Mouse (Mus musculus) right cerebral cortex, adult 18-20 months (tissue): Measurements from ENCODE around the gene Tcea3.
A peak's percentile ranks its signal among the peaks of the same experiment; 100 is the strongest.

Source experiments
- DNase-seq: peaks from one replicate; pipeline ENCODE4 v3.0.0; 2022; ENCODE audit warnings: mixed read lengths

The Tcea3 gene

DNA sequence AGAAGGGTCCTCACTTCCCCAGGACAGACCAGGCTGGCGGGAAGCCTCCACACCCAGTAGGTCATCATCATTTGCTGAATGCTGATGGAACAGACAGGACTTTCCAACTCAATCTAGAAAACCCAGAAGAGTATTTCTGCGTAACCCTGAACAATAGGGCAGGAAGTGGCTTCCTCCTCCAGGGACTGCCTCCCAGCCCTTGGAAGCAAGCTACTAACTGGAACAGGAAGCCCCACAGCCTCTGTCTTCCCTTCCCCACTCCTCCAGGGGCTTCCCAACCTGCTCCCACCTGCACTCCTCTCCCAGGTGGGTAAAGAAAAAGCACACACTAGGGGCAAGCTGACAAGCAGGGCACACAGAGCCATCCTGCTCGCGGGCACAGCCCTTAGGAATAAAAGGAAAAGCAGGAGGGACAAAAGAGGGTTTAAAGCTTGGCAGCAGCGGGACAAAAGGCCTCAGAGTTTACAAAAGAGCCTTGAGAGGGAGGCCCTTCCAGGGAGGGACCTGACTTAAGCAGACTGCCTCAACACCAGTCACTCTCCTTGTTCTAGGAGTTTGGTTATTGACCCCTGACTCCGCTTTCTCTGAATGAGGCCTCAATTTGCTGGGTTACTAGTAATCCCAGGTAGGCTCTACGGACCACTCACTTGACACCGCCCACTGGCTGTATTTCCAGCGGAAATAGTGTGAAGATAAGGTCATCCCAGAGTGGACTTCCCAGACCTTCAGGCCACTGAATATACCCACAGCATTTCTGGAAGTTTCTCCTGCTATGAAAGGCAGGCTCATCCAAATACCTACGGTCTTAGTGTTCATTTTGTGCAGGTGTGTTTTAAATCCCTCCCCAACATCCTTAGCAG, 35.3 kb downstream of the Tcea3 start:
- DNase-seq: no peak

- DNase-seq: peak; percentile 30
These were observed 36.3 kb downstream of the Tcea3 start for GRCm38 (mm10) chr4:136283783-136284182.

- peak; percentile 89 for DNase-seq
These were observed 36.9 kb downstream of the Tcea3 start, which contains the start of gene Zfp46 for GRCm38 (mm10) chr4:136284455-136284854. Gene Zfp46 (plus strand): TSS chr4:136284683.

DNA sequence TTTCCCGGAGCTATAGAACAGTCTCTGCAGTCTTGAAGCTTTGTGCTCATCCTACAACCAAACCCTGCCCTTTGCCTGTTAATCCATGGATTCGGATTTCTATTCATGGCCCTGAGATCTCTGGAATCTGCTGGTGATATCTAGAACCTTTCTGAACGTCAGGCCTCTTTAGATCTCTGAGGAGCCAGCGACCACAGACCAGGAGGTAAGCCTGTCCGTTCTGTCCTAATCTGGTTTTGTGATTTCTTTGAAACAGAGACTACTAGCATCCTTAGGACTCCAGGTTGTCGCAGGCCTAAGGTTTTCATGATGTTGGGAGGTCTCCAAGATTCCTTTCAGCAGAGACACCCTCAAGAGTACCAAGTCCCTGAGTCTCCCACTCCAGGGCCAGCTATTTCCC, 37.4 kb downstream of the Tcea3 start:
- DNase-seq: no peak

DNA sequence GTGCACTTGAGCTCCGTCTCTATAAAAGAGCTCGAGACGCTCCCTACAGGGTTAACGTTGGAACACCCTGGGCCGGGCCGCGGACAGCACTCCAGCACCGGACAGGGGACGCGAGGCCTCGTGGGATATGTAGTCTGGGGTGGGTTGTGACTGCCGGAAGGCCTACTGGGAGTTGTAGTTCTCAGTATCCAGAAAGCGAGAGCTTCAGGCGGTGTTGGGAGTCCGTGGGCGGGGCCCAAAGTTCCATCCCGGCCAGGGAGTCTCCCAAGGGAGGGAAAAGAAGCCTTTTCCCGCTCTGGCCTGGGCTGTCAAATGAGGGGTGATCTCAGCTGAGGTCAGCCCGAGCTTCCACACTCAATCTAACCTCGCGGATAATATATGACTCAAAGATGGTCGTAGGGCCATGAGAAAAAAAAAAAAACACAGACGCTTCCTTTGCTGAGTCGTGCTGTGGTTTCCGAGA, 37.9 kb downstream of the Tcea3 start:
- DNase-seq: peak; percentile 97

- DNase-seq: peak; percentile 98
These were observed 38.4 kb downstream of the Tcea3 start for GRCm38 (mm10) chr4:136285811-136286371.

DNA sequence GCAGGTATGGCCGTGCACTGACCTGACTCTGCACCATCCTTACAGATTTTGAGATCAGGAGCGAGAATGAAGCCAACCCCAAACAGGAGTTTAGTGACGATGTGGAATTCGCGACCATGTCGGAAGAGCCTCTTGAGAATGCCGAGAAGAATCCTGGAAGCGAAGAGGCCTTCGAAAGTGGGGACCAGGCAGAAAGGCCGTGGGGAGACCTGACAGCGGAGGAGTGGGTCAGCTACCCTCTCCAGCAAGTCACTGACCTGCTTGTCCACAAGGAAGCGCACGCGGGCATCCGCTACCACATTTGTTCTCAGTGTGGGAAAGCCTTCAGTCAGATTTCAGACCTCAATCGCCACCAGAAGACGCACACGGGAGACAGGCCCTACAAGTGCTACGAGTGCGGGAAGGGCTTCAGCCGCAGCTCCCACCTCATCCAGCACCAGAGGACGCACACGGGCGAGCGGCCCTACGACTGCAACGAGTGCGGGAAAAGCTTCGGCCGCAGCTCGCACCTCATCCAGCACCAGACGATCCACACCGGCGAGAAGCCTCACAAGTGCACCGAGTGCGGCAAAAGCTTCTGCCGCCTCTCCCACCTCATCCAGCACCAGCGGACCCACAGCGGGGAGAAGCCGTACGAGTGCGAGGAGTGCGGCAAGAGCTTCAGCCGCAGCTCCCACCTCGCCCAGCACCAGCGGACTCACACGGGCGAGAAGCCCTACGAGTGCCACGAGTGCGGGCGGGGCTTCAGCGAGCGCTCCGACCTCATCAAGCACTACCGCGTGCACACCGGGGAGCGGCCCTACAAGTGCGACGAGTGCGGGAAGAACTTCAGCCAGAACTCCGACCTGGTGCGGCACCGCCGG, 42.6 kb downstream of the Tcea3 start:
- DNase-seq: no peak

GRCm38 (mm10) chr4:136290781-136291595, 43.5 kb downstream of the Tcea3 start:
- no peak for DNase-seq

DNA sequence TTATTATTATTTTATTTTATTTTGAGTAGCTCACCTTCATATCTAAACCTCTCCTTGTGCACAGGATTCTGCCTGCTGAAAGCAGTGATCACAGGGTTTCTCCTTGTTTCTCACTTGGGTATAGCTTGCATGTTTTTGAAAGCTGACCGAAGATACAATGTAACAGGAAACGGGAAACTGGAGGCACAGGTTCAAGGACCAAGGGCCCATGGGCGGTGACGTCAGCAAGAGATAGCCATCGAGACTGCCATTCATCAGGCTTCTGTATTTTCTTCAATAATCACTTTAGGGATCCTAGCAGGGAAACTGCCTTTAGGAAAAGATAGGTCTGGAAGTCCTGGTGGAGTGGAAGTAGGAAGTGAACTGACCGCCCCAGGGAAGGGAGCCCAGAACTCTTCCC, 44.2 kb downstream of the Tcea3 start:
- DNase-seq: no peak

- DNase-seq: no peak
These were observed 48.4 kb downstream of the Tcea3 start for GRCm38 (mm10) chr4:136295941-136296340.

- no peak for DNase-seq
These were observed 54.9 kb downstream of the Tcea3 start for GRCm38 (mm10) chr4:136302462-136302861.

DNA sequence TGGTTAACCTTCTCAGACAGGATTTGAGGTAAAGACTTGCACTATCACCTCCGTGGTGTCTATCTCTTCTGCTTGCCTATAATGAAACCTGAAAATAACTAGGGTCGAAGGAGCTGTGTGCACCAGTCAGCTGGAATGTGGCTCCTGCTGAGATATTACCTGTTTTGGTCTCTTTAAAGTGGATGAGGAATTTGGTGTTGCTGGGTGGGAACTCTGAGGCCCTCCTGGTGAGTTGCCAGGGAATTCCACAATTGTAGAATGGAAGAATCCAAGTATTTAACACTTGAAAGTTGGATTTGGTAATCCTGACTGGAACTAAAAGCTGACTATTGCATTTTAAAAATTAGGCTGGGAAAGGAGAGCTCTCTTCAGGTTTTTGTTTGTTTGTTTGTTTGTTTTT, 56.7 kb downstream of the Tcea3 start:
- DNase-seq: no peak

GRCm38 (mm10) chr4:136308355-136308754, 60.8 kb downstream of the Tcea3 start:
- no peak for DNase-seq

DNA sequence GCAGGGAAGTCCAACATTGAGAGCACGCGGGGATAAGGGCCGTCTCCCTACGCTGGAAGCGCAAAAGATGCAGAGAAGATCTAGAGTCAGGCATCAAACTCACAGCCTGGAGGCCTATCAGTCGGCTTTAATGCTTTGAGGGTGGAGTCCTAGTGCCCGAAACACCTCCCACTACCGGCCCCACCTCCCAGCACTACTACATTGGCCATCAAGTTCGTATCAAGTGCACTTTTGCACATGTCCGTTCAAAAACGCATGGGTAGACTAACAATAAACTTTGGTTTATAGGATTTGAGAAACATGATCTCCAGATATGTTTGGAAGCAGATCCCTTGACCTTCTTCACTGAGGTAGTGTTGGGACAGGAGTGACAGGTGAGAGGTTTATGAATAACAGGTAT, 62.3 kb downstream of the Tcea3 start:
- no peak for DNase-seq

- peak; percentile 98 for DNase-seq
These were observed 62.9 kb downstream of the Tcea3 start, which contains the start of gene Hnrnpr for GRCm38 (mm10) chr4:136310229-136311041. Gene Hnrnpr (plus strand): TSS chr4:136310942.

DNA sequence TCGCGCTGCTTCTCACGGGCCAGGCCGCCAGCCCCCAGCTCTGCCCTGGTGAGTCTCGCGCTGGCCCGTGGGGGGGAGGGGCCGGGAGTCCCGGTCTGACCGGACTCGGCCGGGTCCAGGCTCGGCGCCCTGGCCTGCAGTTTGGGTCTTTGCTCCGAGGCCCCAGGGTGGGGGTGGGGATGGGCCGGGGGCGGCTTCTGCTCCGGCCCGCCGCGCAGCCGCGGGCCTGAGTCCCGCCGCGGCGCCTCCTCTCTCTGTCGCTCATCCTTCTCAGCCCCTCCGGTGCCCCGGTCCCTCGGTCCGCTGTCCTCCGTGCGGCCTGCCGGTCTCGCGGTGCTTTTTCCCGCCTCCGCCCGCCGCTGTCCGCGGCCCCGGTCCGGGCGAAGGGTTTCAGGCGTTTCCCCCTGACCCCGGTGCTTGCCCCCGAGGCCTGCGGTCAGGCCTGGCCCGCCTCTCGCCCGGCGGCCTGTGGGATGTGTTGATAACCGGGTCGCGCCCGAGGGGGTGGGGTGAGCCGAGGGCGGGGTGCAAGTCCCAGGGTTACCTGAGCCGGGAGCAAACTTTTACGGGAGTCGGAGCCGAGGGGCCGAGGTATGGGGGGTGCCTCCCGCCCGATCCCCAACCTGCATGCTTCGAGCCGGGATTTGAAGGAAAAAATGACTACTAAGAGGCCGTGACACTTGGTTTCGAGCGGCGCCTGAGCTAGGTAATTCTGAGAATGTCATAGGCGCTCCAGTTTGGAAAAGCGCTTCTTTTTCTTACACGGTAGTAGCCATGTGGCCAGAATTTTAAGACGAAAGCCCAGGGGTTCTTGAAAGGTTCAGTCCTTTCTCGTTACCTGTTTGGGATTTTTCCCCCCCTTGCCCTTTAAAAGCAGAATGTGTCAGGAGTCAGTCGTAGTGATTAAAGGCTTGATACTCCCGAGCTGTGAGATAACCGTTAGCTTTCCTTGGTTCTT, 63.8 kb downstream of the Tcea3 start:
- peak; percentile 17 for DNase-seq

GRCm38 (mm10) chr4:136312616-136313015, 65.1 kb downstream of the Tcea3 start:
- DNase-seq: no peak

- no peak for DNase-seq
These were observed 70.1 kb downstream of the Tcea3 start for GRCm38 (mm10) chr4:136317667-136318066.

DNA sequence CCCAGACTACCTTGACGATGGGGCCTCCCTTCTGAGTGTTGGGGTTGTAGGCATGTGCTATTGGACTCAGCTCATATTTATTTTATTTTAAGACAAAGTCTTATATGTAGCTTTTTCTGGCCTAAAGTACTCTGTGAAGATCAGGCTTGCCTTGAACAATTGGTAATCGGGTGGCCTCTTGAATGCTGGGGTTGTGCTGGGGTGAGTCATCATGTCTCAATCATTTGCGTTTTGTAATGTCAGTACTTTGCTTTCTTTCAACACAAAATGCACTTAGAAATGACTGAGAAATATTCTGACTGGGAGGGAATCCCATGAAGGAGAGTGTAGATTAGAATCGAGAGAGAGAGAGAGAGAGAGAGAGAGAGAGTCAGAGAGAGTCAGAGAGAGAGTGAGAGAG, 72.5 kb downstream of the Tcea3 start:
- DNase-seq: no peak

GRCm38 (mm10) chr4:136324226-136324625, 76.7 kb downstream of the Tcea3 start:
- DNase-seq: no peak
